Mouse (Mus musculus) heart, embryonic 16.5 days (tissue): Measurements from ENCODE around the gene Dok3. TPM values are rescaled to one million over a fixed set of nuclear protein-coding genes. Genes with fewer than 3 reads are reported as not detected.
A peak's percentile ranks its signal among the peaks of the same experiment; 100 is the strongest.

Source experiments
- microRNA-seq: library from miRNA; unstranded; fragments of <30 nt; microRNA quantifications from one replicate; pipeline ENCODE4, GENCODE M21; 2017
- polyA plus RNA-seq: library from polyadenylated mRNA; unstranded; fragments of >200 nt; fragmentation: Nextera tagmentation; extraction: Ambion mirVana; gene quantifications from 2 replicates; pipeline ENCODE4 v1.2.1, GENCODE M21; 2015

The Dok3 gene
- polyA plus RNA-seq, 1 experiment from 2014 or later: 2.2 TPM

Small RNAs within 50 kb of the gene (microRNA-seq; reads per million reads assigned to microRNA genes)
- gene Mir6944: 16.7 reads per million, percentile 32 among the genes with 10 or more reads in this experiment
- 4.7 reads per million, percentile 18 among the genes with 10 or more reads in this experiment for gene Mir6945

Other genes starting within 250 kb of the Dok3 start
- gene Prelid1, start 208.8 kb downstream of the Dok3 start, polyA plus RNA-seq: 339 and 346 TPM in 2 replicates
- 67.4 and 74.8 TPM in 2 replicates for gene Rab24, start 207.3 kb downstream of the Dok3 start, polyA plus RNA-seq
- gene Mxd3, start 199.5 kb downstream of the Dok3 start, polyA plus RNA-seq: 29.2 and 29.4 TPM in 2 replicates
- 84.2 and 84.5 TPM in 2 replicates for gene Lman2, start 166.5 kb downstream of the Dok3 start, polyA plus RNA-seq
- gene Rgs14, start 159.6 kb downstream of the Dok3 start, polyA plus RNA-seq: 1.4 and 2.4 TPM in 2 replicates
- not detected in 2 replicates for gene Slc34a1, start 131.1 kb downstream of the Dok3 start, polyA plus RNA-seq
- not detected in 2 replicates for gene Pfn3, start 114.1 kb downstream of the Dok3 start, polyA plus RNA-seq
- gene F12, start 102.5 kb downstream of the Dok3 start, polyA plus RNA-seq: 0.25 TPM in 1 of 2 replicates, not detected in the other
- 11.4 and 19.4 TPM in 2 replicates for gene Grk6, start 84.2 kb downstream of the Dok3 start, polyA plus RNA-seq
- 0.25 and 0.28 TPM in 2 replicates for gene Prr7, start 65.0 kb downstream of the Dok3 start, polyA plus RNA-seq
- gene Dbn1, start 41.2 kb downstream of the Dok3 start, polyA plus RNA-seq: 59.4 and 62.5 TPM in 2 replicates
- 229 and 248 TPM in 2 replicates for gene Pdlim7, start 15.6 kb downstream of the Dok3 start, polyA plus RNA-seq
- gene Ddx41, start 7.4 kb upstream of the Dok3 start, polyA plus RNA-seq: 31.9 and 32.1 TPM in 2 replicates
- 22.6 and 23.9 TPM in 2 replicates for gene Fam193b, start 41.8 kb upstream of the Dok3 start, polyA plus RNA-seq
- 99.9 and 110 TPM in 2 replicates for gene Tmed9, start 44.4 kb upstream of the Dok3 start, polyA plus RNA-seq
- 18.1 and 18.9 TPM in 2 replicates for gene B4galt7, start 70.6 kb upstream of the Dok3 start, polyA plus RNA-seq
- 35.6 and 39.9 TPM in 2 replicates for gene Caml, start 93.7 kb upstream of the Dok3 start, polyA plus RNA-seq
- 20.5 and 21.4 TPM in 2 replicates for gene Ddx46, start 105.7 kb upstream of the Dok3 start, polyA plus RNA-seq
- gene B230219D22Rik, start 163.8 kb upstream of the Dok3 start, polyA plus RNA-seq: 49.3 and 51.4 TPM in 2 replicates
- gene Txndc15, start 185.4 kb upstream of the Dok3 start, polyA plus RNA-seq: 65.6 and 73.4 TPM in 2 replicates
- 49.9 and 66.0 TPM in 2 replicates for gene Pcbd2, start 198.1 kb upstream of the Dok3 start, polyA plus RNA-seq